Mouse (Mus musculus) ES-E14 (cell line): ENCODE measurements at regions not wholly inside any gene's neighbourhood (a gene's known extent, or its start where the extent isn't known, plus 50 kb on each side); places are given as distances from the start of the nearest gene placed in this dataset.

ENCODE experiments used
- CHD2 ChIP-seq: IDR thresholded peaks from 2 replicates; pipeline ENCODE4 v1.6.1; 2014; ENCODE audit warnings: mild to moderate bottlenecking, low read depth, low read length, inconsistent platforms
- MAFK ChIP-seq: IDR thresholded peaks from 2 replicates; pipeline ENCODE4 v1.6.1; 2014; ENCODE audit warnings: mild to moderate bottlenecking, low read depth, low read length, inconsistent platforms; ENCODE audit not compliant: insufficient read depth

DNA sequence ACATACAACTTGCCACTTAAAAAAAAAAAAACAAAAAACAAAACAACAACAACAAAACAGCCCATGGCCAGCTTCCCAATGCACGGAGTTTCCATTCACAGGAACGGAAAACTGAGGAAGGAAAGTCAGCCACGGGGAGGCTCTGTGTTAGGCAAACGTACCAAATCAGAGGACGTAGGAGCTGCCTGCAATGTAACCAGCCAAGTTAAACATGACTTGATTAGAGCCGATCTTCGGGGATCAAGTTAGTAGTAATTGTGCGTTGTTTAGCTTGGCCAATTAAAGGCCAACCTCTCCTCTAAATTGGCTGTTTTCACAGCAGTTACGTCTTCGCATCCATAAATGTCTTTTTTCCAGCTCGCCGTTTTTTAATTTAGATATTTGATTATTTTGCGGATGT is 190.7 kb downstream of the Cd83 start:
- TF ChIP-seq MAFK (no peak), CHD2 (no peak)
